Mouse (Mus musculus) liver, embryonic 14.5 days (tissue): ENCODE data around the gene Plekha7.

ENCODE experiments used
- CTCF ChIP-seq: IDR thresholded peaks from 2 replicates; pipeline ENCODE4 v1.5.1; 2016; ENCODE audit warnings: antibody characterized with exemption, low read depth, control low read depth
- EP300 ChIP-seq: IDR thresholded peaks from 2 replicates; pipeline ENCODE4 v1.6.1; 2016; ENCODE audit warnings: antibody characterized with exemption, low read depth

GRCm38 (mm10) chr7:116278280-116278679 lies 29.9 kb downstream of the Plekha7 start:
- TF ChIP-seq CTCF (no peak), EP300 (no peak)
